Mouse (Mus musculus) liver, postnatal 0 days (tissue): ENCODE measurements at regions not wholly inside any gene's neighbourhood (a gene's known extent, or its start where the extent isn't known, plus 50 kb on each side); places are given as distances from the start of the nearest gene placed in this dataset.

Source experiments
- ATAC-seq: fragments of 200-750 bp; cut with Nextera tagmentation; 2 replicates; pipeline ENCODE4 v1.8.0; 2017; ENCODE audit warnings: mild to moderate bottlenecking, moderate library complexity
- DNase-seq: peaks from one replicate; pipeline ENCODE4 v3.0.0-alpha.2; 2016
- H3K27ac ChIP-seq: fragments of 300-500 bp; sonication (generic); 2 replicates; pipeline ENCODE4 v1.5.1; 2014; ENCODE audit warnings: antibody characterized with exemption, moderate library complexity, mild to moderate bottlenecking, low read depth
- H3K27me3 ChIP-seq: fragments of 300-500 bp; sonication (generic); 2 replicates; pipeline ENCODE4 v1.6.1; 2014; ENCODE audit warnings: low read length, control low read depth, mixed read lengths; ENCODE audit not compliant: insufficient read depth
- H3K36me3 ChIP-seq: fragments of 300-500 bp; sonication (generic); replicated peaks from 2 replicates; pipeline ENCODE4 v1.6.1; 2014; ENCODE audit warnings: mild to moderate bottlenecking, control low read depth, low read length, moderate library complexity, mixed read lengths; ENCODE audit not compliant: insufficient read depth
- H3K4me1 ChIP-seq: fragments of 300-500 bp; sonication (generic); 2 replicates; pipeline ENCODE4 v1.6.1; 2014; ENCODE audit warnings: antibody characterized with exemption, mild to moderate bottlenecking, control low read depth; ENCODE audit not compliant: insufficient read depth
- H3K4me2 ChIP-seq: fragments of 300-500 bp; sonication (generic); 2 replicates; pipeline ENCODE4 v1.6.1; 2014; ENCODE audit warnings: low read depth, mild to moderate bottlenecking, low read length, moderate library complexity, mixed read lengths
- H3K4me3 ChIP-seq: fragments of 300-500 bp; sonication (generic); 2 replicates; pipeline ENCODE4 v1.5.1; 2014; ENCODE audit warnings: low read depth, low read length
- H3K9ac ChIP-seq: fragments of 300-500 bp; sonication (generic); replicated peaks from 2 replicates; pipeline ENCODE4 v1.6.1; 2014; ENCODE audit warnings: mild to moderate bottlenecking, moderate library complexity
- H3K9me3 ChIP-seq: fragments of 300-500 bp; sonication (generic); 2 replicates; pipeline ENCODE4 v1.6.1; 2016; ENCODE audit warnings: mild to moderate bottlenecking, control low read depth, low read length, mixed read lengths
- CTCF ChIP-seq: sonication (generic); IDR thresholded peaks from 2 replicates; pipeline ENCODE4 v1.5.1; 2016; ENCODE audit warnings: antibody characterized with exemption, low read depth
- EP300 ChIP-seq: IDR thresholded peaks from 2 replicates; pipeline ENCODE4 v1.6.1; 2016; ENCODE audit warnings: antibody characterized with exemption, low read depth, mild to moderate bottlenecking
- WGBS: fragments of 180-500 bp; shearing (Covaris S2); extraction: QIAGEN DNeasy Blood & Tissue Kit; methylation state at CpG from one replicate; pipeline ENCODE4 v1.1.7; 2014; ENCODE audit not compliant: insufficient replicate concordance; 5-methylcytosine and 5-hydroxymethylcytosine counted together

- DNase-seq = no peak
- Histone ChIP-seq H3K36me3 (no peaks in the 10 kb centered on the region), H3K4me2 (no peak overlapping the region), H3K27me3 (no peaks in the 10 kb centered on the region), H3K9me3 (no peaks in the 10 kb centered on the region), H3K9ac (no peak overlapping the region), H3K4me3 (no peak overlapping the region), H3K27ac (no peak overlapping the region), H3K4me1 (no peaks in the 10 kb centered on the region)
- 59% methylated on average over 3 of the region's 4 CpGs for WGBS
- TF ChIP-seq CTCF (no peak), EP300 (no peak)
- no peak for ATAC-seq
These were observed 170.7 kb downstream of the Gja1 start for GRCm38 (mm10) chr10:56547825-56548224.

DNA sequence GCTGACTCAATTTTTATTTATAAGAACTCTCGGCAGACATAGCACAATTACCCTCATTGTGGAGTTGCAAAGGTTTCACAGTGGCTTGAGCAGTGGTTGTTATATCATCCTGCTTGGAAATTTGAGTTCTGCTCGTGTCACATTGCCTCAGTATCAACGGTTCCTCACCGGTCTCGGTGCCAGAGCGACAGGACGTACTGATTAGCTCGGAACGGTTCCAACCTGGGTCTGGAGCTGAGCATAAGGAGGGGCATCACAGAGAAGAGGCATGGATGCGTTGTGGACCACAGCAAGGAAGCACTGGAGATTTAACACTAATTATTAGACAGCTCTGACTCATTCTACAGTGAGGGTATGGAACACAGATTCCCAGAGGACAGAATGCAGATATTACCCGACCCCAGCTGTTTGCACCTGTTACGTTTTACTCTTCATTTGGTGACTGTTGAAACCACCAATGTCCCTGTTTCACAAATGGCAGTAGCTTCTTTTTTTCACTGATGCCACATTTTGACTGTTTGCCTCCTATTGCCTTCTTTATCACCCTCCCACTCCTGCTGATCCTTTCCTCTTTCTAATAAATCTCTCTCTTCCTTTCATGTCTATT, 189.8 kb downstream of the Gja1 start:
- 78% methylated on average over 12 of the region's 12 CpGs for WGBS
- no peaks in the 10 kb centered on the region for H3K27me3 ChIP-seq

GRCm38 (mm10) chr10:56582065-56582464, 204.9 kb downstream of the Gja1 start:
- no peaks in the 10 kb centered on the region for H3K9me3 ChIP-seq
- no peak overlapping the region for H3K9ac ChIP-seq
- H3K4me1 ChIP-seq = no peaks in the 10 kb centered on the region
- no peaks in the 10 kb centered on the region for H3K27me3 ChIP-seq
- no peak for TF ChIP-seq EP300
- no peak for TF ChIP-seq CTCF
- H3K27ac ChIP-seq = no peak overlapping the region
- no peak overlapping the region for H3K4me3 ChIP-seq
- DNase-seq (no peak), ATAC-seq (no peak)
- H3K36me3 ChIP-seq = no peaks in the 10 kb centered on the region
- H3K4me2 ChIP-seq = no peak overlapping the region
- WGBS = 50% methylated on average over 6 of the region's 6 CpGs

More for the DNA sequence above, 189.8 kb downstream of the Gja1 start:
- Histone ChIP-seq H3K4me3 (no peak overlapping the region), H3K4me2 (no peak overlapping the region), H3K9me3 (no peaks in the 10 kb centered on the region), H3K9ac (no peak overlapping the region), H3K4me1 (no peaks in the 10 kb centered on the region), H3K36me3 (no peaks in the 10 kb centered on the region), H3K27ac (no peak overlapping the region)
- TF ChIP-seq CTCF (no peak), EP300 (no peak)
- DNase-seq (no peak), ATAC-seq (no peak)

GRCm38 (mm10) chr10:56587205-56587604, 210.1 kb downstream of the Gja1 start:
- no peak for ATAC-seq
- H3K4me3 ChIP-seq = no peak overlapping the region
- no peak overlapping the region for H3K4me2 ChIP-seq
- H3K27ac ChIP-seq = no peak overlapping the region
- H3K27me3 ChIP-seq = no peaks in the 10 kb centered on the region
- no peak overlapping the region for H3K9ac ChIP-seq
- no peaks in the 10 kb centered on the region for H3K4me1 ChIP-seq
- TF ChIP-seq CTCF = no peak
- TF ChIP-seq EP300 = no peak
- H3K36me3 ChIP-seq = no peaks in the 10 kb centered on the region
- no peaks in the 10 kb centered on the region for H3K9me3 ChIP-seq
- 44% methylated on average over 2 of the region's 2 CpGs for WGBS
- DNase-seq = no peak

DNA sequence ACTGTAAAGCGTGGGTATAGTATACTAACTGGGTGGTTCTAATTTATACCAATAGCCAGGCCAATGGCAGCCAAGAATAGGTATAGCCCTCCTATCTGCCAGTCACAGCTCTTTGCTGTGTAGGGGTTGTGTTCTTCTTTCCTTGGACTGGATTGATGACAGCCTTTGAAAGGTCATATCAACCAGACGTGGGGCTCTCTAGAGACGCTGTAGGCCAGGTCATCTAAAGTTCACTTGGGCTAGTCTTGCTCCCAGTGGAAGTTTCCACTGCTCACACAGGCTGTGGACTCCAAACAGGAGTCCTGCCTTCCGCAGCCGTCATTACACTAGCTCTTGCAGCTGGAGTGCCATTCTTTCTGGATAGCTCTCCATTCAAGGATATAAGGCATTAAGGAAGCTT, 220.3 kb downstream of the Gja1 start:
- Histone ChIP-seq H3K27ac (no peak overlapping the region), H3K9me3 (no peaks in the 10 kb centered on the region), H3K4me3 (no peak overlapping the region), H3K9ac (no peak overlapping the region), H3K4me2 (no peak overlapping the region), H3K27me3 (no peaks in the 10 kb centered on the region), H3K36me3 (no peaks in the 10 kb centered on the region), H3K4me1 (no peaks in the 10 kb centered on the region)
- no peak for ATAC-seq
- TF ChIP-seq EP300 = no peak
- no peak for TF ChIP-seq CTCF
- WGBS = 79% methylated on average over 5 of the region's 5 CpGs
- DNase-seq = no peak

GRCm38 (mm10) chr10:56598191-56598590, 221.1 kb downstream of the Gja1 start:
- 33% methylated on average over 3 of the region's 3 CpGs for WGBS
- H3K27me3 ChIP-seq = no peaks in the 10 kb centered on the region
- H3K27ac ChIP-seq = no peak overlapping the region
- H3K4me1 ChIP-seq = no peaks in the 10 kb centered on the region
- H3K4me2 ChIP-seq = no peak overlapping the region
- H3K9me3 ChIP-seq = no peaks in the 10 kb centered on the region
- ATAC-seq (0 out of 2 replicates have a peak, but pooled peaks have one; percentile 53), DNase-seq (no peak)
- no peak overlapping the region for H3K4me3 ChIP-seq
- H3K9ac ChIP-seq = no peak overlapping the region
- TF ChIP-seq CTCF (no peak), EP300 (no peak)
- H3K36me3 ChIP-seq = no peaks in the 10 kb centered on the region

DNA sequence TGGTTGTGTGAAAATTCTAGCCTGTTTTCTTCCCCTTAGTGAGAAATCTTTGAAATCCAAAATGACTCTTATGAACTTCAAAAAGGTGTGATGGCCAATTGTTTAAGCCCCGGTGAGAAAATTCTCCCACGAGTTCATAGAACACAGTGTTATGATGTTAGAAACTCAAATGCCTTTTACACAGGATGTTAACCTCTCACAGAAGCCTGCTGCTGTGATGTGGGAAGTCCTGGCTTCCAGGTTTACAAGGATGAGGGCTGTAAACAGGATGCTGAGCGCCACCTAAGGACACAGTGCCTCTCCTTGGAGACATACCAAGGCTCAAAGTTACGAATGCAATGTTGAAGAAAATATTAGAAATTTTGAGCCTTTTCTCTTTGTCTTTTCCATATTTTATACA, 222.8 kb downstream of the Gja1 start:
- no peak overlapping the region for H3K4me2 ChIP-seq
- H3K9me3 ChIP-seq = no peaks in the 10 kb centered on the region
- H3K4me1 ChIP-seq = no peaks in the 10 kb centered on the region
- H3K36me3 ChIP-seq = no peaks in the 10 kb centered on the region
- TF ChIP-seq EP300 = no peak
- no peak for TF ChIP-seq CTCF
- 49% methylated on average over 4 of the region's 4 CpGs for WGBS
- no peak for ATAC-seq
- no peak overlapping the region for H3K9ac ChIP-seq
- no peaks in the 10 kb centered on the region for H3K27me3 ChIP-seq
- H3K4me3 ChIP-seq = no peak overlapping the region
- no peak for DNase-seq
- no peak overlapping the region for H3K27ac ChIP-seq
